Mouse (Mus musculus) CD4-positive, CD25-positive, alpha-beta regulatory T cell (primary cell): ENCODE measurements around the gene Gm49721. TPM values are rescaled to one million over a fixed set of nuclear protein-coding genes. Genes with fewer than 3 reads are reported as not detected.

ENCODE experiments used
- polyA plus RNA-seq: library from polyadenylated mRNA; unstranded; fragments of 100-300 nt; shearing (Covaris generic); gene quantifications from one replicate; pipeline ENCODE4 v1.2.1, GENCODE M21; 2017

Gm49721 gene
- polyA plus RNA-seq: 0.93 TPM

GRCm38 (mm10) chr17:6978287-6979248 lies at the start of gene Gm49721:
Gene Gm49721 (plus strand): TSS chr17:6978904.

GRCm38 (mm10) chr17:6947984-6948768 lies 30.5 kb upstream of the Gm49721 start, which contains the start of gene Rsph3b:
Gene Rsph3b (minus strand): TSS chr17:6948682.

GRCm38 (mm10) chr17:6960776-6961175 lies 17.9 kb upstream of the Gm49721 start, which contains the start of gene Tagap1:
Gene Tagap1 (minus strand): TSS chr17:6961156.

GRCm38 (mm10) chr17:6970334-6970733 lies 8.4 kb upstream of the Gm49721 start, which contains the start of gene Rnaset2b:
Gene Rnaset2b (plus strand): TSS chr17:6970634.

GRCm38 (mm10) chr17:7025257-7025656 lies 46.6 kb downstream of the Gm49721 start, which contains the start of gene Gm1604a:
Gene Gm1604a (plus strand): TSS chr17:7025568.

Other genes starting within 250 kb of the Gm49721 start
- gene Ezr, start 196.1 kb upstream of the Gm49721 start, polyA plus RNA-seq: 373 TPM
- 28.9 TPM for gene Rsph3b, start 30.2 kb upstream of the Gm49721 start, polyA plus RNA-seq
- 64.8 TPM for gene Tagap1, start 17.7 kb upstream of the Gm49721 start, polyA plus RNA-seq
- gene Rnaset2b, start 8.3 kb upstream of the Gm49721 start, polyA plus RNA-seq: 1,145 TPM
- gene Gm1604a, start 46.7 kb downstream of the Gm49721 start, polyA plus RNA-seq: not detected
- gene Rps6ka2, start 191.2 kb downstream of the Gm49721 start, polyA plus RNA-seq: 4.9 TPM